Mouse (Mus musculus): ENCODE measurements around the gene Gramd4.
A peak's percentile ranks its signal among the peaks of the same experiment; 100 is the strongest.
"Not testable (repeated sequence)": the region's sequence is repeated elsewhere in the genome, so short reads cannot be mapped to it uniquely, and the experiment has no call there.

Gene Gramd4

DNA sequence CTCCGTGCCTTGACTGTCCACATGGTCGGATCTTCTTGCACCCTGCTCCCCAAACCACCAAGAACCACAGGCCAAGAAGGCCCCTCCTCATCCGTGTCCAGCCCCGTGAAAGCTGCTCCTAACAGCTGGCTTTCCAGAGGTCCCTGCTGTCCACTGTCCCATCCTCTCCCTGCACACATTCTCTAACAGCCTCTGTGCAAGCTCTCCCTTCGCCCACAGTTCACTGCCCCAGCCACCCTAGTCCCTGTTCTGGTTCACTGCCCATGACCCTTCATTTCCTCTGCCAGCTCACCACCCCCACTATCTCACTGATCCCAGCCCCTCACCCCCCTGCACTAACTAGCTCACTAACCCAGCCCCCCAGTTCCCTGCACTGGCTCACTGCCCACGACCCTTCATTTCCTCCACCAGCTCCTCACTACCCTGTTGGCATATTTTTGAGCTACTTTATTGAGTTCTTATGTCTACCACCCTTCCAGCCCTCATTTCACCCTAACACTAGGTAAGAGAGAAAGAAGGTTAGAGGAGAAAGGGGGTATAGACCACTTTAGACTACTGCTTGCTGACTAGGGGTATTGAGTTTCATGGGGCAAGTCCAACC, 5.5 kb upstream of the Gramd4 start:
- DNase-seq = no peak

DNA sequence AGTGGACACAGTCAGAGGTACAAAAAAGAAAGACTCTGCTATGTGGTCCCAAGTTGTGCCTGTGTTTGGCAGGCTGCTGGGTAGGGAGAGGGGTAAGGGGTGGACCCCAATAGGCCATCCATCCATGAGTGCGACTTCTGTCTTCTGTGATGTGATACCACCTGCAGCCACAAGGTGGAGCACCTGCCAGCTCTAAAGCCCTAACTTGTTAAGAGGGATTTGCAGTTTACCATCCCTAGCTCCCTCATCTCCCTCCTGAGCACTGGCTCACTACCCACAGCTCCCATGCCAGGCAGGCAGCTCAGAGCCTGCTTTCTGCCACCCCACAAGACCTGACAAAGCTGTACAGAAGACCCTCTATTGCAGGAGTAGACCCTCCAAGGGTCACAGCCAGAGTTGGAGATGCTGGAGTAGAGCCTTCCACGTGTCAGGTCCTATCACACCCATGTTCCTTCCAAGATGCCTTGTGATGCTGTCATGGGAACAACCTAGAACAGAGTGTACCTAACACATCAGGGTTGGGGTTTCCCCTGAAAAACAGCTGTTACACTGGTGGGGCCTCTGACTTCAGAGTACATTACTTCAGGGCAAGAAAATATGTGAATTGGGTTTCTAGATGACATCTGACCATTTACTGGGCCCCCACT, 3.5 kb upstream of the Gramd4 start:
- DNase-seq = peak; percentile 93 to 94

DNA sequence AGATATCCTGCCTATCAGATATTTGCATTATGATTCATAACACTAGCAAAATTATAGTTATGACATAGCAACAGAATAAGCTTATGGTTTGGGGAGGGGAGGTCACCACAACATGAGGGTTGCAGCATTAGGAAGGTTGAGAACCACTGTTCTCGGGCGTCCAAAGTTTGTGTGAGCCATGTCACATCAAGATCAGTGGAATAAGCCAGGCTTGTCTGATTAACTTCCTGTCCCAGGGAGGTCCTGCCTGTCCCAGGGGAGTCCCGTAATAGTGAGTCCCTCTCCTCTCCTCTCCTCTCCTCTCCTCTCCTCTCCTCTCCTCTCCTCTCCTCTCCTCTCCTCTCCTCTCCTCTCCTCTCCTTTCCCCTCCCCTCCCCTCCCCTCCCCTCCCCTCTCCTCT, 2.6 kb upstream of the Gramd4 start:
- DNase-seq = not testable (repeated sequence)

DNA sequence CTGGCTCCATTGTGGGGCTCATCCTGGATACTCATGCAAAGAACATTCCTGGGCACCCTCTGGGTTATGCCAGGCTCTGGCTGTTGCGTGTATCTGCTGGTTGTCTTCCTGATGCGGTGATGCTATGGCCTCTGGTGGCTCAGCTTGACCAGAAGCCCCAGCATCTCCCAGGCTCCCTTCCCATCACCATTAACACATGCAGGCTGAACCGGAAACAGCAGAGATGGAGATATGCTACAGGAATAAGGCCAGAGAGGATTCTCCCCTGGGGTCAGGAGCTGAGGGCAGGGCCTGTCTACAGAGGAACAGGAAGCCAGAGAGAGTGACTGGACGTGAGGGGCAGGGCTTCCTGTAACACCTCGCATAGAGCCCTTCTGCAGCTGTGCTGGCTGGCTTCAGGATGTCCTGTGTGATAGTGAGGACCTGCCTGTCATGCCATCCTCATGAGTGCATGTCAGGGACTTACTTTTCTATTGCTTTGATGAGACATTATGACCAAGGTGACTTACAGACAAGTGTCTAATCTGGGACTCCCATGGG, 1.2 kb upstream of the Gramd4 start:
- no peak for DNase-seq

DNA sequence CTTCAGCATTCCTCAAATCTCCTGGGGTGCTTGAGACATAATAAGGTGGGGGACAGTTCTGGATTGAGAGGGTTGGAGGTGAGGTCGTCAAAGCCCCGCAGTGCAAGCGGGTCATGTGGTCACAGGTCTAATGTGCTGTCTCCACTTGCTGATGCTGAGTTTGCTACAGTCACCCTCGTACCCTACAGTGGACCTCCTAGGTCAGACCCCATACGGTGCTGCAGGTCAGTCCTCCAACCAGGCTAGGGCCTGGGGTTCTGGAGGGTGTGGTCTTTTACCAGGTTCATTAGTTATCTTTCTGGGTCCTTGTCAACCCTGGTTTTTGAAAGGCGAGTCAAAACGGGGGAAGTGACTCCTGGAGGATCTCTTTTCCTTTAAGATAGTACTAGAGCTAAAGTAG, 413 bp downstream of the Gramd4 start:
- peak in 1 of 2 experiments; percentile 51 for DNase-seq

DNA sequence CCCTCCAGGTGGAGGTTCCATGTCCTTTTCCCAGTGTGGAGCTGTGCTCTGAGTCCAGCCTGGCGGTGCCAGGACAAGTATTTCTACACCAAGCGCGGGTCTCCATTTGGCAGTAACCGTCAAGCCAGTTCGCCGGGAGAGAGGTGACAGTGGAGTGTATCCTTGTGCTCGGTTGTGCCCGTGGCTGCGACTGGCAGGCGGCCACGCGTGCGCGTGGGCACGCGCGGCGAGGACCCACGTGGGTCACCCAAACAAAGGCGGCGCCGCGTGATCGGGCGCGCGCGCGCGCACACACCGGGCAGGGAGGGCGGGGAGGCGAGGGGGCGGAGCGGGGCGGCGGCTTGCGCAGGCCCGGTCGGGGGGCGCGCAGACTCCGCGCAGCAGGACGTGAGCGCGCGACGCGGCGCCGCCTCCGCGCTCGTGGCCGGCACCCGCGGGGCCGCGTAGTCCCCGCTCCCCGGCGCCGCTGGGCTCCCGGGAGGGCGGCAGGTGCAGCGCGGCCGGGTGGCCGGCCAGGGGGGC, 960 bp downstream of the Gramd4 start:
- DNase-seq = peak; percentile 97 to 98

DNA sequence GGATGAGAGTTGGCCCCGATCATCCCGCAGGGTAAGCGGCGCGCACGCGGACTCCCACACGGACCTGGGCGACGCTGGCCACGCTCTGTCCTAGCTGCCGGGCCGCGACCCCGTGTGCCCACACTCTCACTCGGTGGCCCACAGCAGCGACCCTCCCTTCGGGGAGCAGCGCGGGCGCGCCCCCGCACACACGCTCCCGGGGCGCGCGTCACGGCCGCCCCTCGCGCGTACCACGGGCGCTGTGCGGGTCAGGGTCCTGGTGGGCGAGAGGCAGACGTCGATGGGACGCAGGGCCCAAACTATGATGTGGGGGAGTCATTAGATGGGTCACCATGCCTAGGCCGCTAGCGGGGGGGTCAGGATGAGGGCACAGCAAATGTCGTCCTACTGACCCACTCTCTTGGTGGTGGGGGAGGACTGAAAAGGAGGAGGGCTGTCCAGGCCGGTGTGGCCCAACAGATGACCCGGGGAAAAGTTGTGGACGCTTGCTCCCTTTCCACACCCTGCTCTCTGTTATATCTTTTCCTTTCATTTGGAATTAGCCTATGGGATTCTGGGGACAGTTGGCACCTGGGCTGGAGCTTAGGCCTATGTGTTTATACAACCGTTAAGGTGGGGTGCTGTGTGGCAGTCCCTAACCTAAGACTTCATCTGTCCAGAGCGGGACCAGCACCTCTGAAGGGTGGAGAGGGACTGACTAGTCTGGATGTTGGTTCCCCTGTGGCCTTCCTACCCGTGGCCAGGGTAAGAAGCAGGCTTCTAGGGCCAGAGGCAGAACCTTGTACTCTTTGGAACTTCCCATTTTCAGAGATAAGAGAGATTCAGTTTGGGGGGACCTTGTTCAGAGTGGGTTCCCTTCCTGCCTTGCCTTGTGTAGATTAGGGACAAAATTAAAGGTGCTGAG, 1.7 kb downstream of the Gramd4 start:
- DNase-seq = peak; percentile 64 to 70

DNA sequence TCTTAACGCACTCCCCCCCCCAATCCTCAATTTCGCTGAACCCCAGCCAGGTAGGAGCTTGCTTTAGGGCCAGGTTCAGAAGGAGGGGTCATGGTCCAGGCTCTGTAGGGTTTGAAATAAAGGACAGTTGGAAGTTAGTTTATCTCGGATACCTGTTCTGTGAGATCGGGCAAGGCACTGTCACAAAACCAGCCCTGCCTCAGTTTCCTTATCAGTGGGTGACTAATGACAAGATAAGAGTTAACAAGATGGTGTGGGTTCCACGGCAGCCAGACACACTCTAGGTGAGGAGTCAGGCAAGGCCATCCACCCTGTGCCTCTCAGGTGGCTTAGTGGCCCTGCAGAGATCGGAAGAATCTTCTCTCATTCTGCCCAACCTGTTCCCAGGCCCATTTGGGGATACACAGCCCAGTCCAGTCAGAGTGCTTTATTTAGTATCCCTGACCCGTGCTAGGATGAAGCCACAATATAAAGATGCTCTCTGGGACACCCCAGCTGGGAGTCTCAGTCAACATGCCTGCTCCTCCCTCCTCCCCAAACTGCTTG, 2.4 kb downstream of the Gramd4 start:
- DNase-seq = no peak

DNA sequence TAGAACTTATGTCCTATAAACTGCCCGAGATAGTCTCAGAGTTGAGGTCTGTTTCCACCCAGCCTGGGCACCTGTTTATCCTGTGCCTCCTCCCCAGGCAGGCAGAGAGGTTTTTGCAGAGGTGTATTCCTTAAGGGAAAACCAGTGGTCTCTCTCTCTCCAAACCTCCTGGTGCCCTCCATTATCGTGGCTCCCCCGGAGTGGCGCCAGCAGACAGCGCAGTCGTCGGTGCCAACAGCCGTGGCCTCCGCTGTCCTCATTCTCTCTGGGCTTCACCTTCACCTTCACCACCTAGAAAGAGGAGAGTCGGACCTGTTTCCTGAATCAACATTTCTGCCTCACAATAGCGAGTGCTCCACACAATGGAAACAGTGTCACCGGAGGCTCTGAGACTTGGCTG, 3.1 kb downstream of the Gramd4 start:
- DNase-seq = no peak

DNA sequence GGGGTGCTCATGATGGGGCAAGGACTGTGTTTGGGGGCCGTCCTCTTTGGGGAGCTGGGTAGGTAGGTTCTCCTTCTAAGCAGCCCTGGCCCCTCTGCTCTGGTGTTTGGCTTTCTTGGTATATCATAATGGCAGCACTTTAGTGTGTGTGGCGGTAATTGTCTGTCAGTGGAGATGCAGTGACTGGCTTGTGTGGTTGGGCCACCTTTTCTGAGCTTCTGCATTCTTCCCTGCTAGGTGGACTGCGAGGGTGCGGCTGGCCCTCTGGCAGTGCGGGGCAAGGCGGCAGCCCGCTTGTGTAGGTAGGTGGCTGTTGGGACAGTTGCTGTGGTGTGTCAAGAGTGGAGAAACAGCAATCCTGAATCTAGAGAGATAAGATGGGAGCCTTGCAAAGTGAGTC, 3.7 kb downstream of the Gramd4 start:
- DNase-seq = no peak

DNA sequence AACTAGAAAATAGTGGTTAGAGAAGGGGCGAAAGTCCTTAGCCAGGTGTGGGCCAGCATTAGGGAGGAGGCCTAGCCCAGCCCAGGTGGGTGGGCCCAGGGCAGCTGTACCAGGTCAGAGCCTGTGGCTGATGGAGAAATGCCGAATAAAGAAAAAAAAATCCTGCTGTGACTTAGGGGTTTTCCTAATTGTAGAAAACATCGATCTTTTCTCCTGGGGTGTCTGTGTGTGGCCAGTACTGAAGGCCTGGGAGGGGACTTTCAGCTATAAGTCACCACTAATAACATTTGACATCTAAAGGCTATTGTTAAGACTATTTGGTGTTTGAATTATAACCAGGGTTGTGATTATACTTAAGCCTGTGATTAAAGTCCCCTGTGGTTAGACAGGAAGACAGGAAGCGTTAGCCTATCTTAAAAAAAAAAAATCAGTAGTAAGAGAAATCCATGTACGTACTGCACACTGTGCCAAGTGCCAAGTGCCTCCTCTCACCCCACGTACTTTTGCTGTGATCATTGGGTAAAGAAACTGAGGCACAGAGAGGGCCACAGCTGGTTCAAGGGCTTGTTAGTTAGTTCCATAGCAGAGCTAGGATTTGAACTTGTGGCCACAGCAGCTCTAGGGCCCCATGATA, 4.5 kb downstream of the Gramd4 start:
- no peak for DNase-seq

DNA sequence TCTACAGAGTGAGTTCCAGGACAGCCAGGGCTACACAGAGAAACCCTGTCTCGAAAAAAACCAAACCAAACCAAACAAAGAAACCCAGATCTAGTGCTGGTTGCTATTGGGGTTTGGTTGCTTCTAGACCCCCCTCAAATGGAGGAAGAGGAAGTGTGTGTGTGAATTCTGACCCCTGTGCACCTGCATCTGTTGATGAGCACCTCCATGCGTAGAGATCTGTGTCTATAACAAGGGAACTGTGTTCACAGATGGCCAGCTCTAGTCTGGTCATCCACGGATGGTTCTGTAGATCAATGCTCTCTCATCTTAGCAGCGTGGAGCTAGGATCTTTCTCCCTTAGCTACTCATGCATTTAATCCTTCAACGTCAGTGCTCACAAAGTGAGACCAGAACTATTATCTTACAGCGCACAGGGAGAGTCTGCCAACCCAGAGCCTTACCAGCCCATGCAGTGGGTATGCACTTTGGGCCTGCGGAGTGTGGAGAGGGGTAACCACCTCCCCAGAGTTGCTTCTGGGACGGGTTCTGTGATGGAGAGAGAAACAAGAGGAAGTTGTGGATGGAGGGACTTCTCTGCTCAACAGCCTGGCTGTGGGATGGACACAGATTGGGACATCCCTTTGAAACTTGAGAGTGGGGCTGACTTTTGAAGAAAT, 6.8 kb downstream of the Gramd4 start:
- DNase-seq = no peak

DNA sequence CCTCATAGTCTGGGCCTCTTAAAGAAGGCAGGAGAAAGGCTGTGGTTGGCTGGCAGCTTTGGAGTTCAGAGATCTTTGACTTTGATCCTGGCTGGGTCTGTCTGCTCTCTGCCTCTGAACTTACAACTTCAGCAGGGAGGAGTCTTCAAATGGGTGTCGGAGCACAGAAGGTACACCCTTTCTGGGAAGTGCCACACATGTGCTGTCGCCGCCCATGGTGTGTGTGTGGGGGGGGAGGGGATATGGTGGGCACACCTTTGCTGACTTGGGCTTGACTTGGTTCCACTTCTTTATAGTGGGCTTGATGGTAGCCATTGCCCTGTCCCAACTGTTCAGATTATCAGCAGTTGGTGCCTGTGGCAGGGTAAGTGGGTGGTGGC, 7.3 kb downstream of the Gramd4 start:
- no peak for DNase-seq

DNA sequence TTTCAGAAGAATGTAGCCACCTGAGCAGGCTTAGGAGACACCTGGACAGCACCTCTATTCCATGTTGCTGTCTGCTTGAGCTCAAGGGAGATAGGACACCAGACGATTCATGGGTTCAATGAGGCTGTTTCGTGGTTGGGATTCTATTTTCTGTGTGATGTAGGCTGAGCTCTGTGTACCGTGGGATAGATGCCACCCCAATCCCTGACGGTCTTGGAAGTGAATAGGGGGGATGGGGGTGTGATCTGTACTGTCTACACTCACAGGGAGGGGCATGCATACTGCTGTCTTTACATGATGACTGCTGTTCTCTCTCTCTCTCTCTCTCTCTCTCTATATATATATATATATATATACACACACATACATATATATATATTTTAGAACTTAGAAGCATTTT, 7.9 kb downstream of the Gramd4 start:
- no peak for DNase-seq

DNA sequence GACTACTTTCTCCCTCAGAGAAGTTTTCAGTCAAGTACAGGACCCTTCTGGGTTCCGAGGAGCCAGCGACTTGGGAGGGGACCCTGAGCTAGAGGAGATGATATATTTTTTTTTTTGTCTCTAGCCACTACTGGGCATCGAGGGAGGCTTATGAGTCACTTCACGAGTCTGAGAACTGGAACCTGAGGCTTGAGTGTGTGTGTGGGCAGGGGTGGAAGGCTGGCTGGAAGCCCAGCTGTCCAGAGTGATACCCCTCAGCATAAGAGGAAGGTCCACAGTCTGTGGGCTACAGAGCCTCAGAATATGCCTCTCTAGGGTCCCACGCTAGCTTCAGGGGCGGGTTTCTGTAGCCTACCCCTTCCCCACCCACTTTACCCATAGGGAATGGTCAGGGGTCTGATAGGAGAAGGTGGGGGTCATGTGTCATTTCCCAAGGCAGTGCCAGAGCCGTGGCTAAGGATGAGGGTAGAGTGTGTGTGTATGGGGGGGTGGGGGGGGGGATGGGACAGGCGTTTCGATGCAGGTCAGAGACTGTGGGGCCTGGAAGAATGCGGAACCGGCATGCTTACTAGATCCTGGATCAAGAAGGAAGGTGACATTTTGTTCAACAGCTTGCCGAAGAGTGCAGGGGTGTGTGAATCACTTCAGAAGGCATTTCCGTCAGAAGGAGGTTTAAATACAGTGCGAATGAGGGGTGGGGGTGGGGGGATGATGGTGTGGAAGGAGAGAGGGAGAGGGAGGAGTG, 9.5 kb downstream of the Gramd4 start:
- no peak for DNase-seq

DNA sequence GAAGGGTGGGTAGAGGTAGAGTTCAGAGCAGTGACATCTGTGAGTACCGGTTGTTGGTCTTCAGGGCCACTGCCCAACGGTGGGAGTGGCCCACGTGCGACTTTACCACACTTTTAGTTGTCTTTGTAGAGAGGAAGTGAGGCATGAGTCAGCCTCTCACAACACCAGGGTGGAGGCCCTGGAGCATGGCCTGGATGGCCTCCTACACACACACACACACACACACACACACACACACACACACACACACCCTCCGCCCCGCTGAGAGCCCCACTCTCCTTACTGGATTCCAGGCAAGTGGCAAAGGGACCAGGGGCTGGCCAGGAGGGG, 10.1 kb downstream of the Gramd4 start:
- DNase-seq = no peak

DNA sequence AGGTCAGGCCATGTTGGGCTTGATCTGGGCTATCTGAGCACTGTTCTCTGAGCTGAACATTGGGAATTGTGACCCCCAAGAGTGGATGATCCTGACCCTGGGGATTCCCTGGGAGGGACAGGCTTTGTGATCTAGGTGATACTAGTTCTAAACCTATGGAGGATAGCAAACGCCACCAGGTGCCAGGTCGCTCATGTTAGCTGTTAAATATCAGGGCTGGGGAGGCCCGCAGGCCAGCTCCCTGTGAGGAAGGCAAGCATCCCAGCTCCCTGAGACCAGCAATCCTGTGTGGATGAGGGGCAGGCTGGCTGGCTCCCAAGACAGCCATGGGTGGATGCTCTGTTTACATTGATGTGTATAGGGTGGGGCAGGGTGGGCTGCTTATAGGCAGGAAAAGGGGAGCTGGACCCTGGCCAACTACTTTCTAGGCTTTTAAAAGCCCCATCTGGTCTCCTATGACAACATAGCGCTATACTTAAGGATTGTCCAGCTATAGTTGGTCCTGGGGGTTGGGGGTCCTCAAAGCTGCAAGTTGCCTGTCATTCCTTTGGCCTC, 10.5 kb downstream of the Gramd4 start:
- peak in 1 of 2 experiments; percentile 44 for DNase-seq

DNA sequence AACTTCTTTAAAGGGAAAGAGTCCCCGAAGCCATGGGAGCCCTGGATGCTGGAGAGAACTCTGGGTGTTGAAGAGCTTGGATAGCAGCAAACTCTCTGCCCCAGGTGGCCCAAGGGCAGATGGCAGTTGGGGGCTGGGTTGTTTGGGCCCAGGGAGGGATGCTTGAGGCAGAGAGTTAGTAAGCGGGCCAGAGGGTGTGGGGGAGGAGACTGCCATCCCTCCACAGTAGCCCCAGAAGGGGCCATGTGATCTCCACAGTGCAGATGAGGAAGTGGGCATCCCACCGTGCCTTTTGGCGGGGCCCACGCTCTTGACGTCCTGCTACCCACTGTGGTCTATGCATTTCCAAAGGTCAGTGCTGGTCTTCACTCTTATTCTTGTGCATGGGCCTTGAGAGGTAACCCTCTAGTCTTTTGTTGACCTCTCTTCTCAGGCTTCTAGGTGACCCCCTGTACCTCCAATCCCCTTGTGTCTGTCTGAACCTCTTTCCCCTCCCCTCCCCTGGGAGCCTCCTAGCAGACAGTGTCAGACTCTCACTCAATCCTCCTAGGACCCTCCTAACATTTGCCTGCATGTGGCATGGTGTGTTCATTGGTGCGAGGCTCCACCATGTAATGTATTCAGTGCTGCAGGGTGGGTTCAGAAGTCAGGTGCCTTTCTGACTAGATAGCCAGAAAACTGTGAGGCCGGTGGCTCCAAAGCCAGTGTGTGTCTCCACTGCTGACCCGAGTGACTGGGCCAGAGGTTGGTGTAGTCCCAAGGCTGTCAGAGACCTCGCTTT, 11.7 kb downstream of the Gramd4 start:
- DNase-seq = peak; percentile 58 to 74

DNA sequence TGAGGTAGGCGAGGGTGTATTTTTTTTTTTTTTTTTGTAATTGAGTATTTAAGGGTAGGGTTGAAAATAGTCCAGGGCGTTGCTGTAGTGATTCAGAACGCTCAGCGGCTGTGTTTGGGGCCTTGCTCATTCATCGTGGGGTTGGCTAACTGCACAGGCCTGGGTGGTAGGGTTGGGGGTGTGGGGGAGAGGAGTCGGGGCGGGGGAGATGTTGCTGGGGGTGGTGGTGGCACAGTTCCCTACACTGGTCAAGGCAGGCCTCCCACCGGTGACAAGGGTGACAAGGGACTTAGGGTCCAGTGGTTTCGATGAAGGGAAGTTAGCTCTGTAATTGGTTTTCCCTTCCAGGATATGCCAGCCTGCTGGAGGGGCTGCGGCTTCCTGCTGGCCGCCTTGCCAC, 12.9 kb downstream of the Gramd4 start:
- DNase-seq = no peak

DNA sequence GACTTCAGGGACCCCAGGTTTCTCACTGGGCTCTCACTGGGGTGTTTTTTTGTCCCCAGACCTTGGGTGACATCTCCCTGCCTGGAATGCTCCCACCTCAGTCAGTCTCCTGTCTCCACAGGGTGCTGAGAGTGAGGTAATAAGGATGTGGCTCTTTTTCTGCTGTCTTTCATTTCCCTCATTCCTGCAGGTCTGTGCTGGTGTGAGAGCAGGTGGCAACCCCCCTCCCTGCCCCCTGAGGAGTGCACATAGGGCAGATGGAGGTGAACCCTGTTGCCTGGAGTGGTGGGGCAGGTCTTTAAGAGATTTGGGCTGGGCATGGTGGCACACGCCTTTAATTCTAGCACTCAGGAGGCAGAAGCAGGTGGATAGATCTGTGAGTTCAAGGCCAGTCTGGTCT, 13.7 kb downstream of the Gramd4 start:
- no peak for DNase-seq
